Mouse (Mus musculus) CH12F3 (cell line): Measurements from ENCODE around the gene Crebl2.

Experiments
- in situ Hi-C: fragments of 300-500 bp; cut with MboI; formaldehyde crosslinking; loops from 2 replicates; pipeline ENCODE4 v1.14.3; 2020; ENCODE audit warnings: low sequenced_read_pairs

The Crebl2 gene

GRCm38 (mm10) chr6:134898095-134898965 lies 68.4 kb downstream of the Crebl2 start, which contains the start of gene Gpr19:
Gene Gpr19 (minus strand): TSS chr6:134898578.
- in situ Hi-C loops: no loop called here

GRCm38 (mm10) chr6:134903368-134903767 lies 73.4 kb downstream of the Crebl2 start:
- in situ Hi-C loops: no loop called here

- in situ Hi-C loops: no loop called here
These were observed 74.2 kb downstream of the Crebl2 start for GRCm38 (mm10) chr6:134903891-134904884.

- in situ Hi-C loops: no loop called here
These were observed 75.9 kb downstream of the Crebl2 start for GRCm38 (mm10) chr6:134905811-134906210.
